Mouse (Mus musculus) heart, adult 9 months (tissue): ENCODE measurements around the gene Klhl40.

Experiments used
- DNase-seq, 2 experiments: peaks; one replicate each; pipeline ENCODE4 v3.0.0; 2022; ENCODE audit warnings: low spot score in 2 of 2

Klhl40 gene

GRCm38 (mm10) chr9:121823991-121824390, 46.6 kb downstream of the Klhl40 start:
- no peak for DNase-seq

- DNase-seq: no peak
Observed at GRCm38 (mm10) chr9:121826356-121826755, 48.9 kb downstream of the Klhl40 start.

- DNase-seq: no peak
Observed at GRCm38 (mm10) chr9:121828314-121828713, 50.9 kb downstream of the Klhl40 start.

GRCm38 (mm10) chr9:121829270-121829992, 52.0 kb downstream of the Klhl40 start:
- DNase-seq: no peak

- DNase-seq: no peak
Observed at GRCm38 (mm10) chr9:121830243-121830955, 53.0 kb downstream of the Klhl40 start.

GRCm38 (mm10) chr9:121830956-121831293, 53.5 kb downstream of the Klhl40 start:
- peak in 1 of 2 experiments; percentile 65 for DNase-seq
